25 mouse cellular contexts compared by ENCODE assay signal in genomic region chr4:128285009-128285408, GRCm38 (mm10). TPM values are rescaled to one million over a fixed set of nuclear protein-coding genes. Genes with fewer than 3 reads are reported as not detected.
DNase-seq lines count a peak whose midpoint lies in the region; ATAC-seq and TF ChIP-seq lines count a peak whose summit lies in the region.
"Had no signal": no experiment of that assay in that cellular context is flagged by ENCODE, and none has a peak within 500 bp of the region (broad histone marks: within the 10 kb centered on the region; RNA-seq: fewer than 3 reads in every experiment).

No protein-coding gene starts in this region.

- H3K4me1 ChIP-seq in hindbrain, embryonic 13.5 days (replicated peaks), result 0 out of 2 replicates have a peak, but pooled peaks cover 5% of the 10 kb centered on the region
- H3K4me1 ChIP-seq: embryonic facial prominence, embryonic 10.5 days; embryonic facial prominence, embryonic 12.5 days had no signal

- H3K27ac ChIP-seq in hindbrain, embryonic 13.5 days, result no peak overlapping the region
- H3K27ac ChIP-seq: embryonic facial prominence, embryonic 10.5 days; embryonic facial prominence, embryonic 12.5 days; forebrain, embryonic 13.5 days; forebrain, embryonic 15.5 days had no signal

- no peak for TF ChIP-seq CTCF in brain, embryonic 14.5 days (IDR thresholded peaks at IDR 0.05; ENCODE audit: borderline replicate concordance, extremely low read depth, insufficient read depth, insufficient read length)

- TF ChIP-seq POLR2A in brain, embryonic 14.5 days (IDR thresholded peaks at IDR 0.05; ENCODE audit: borderline replicate concordance, extremely low read depth, insufficient read depth, insufficient read length, poor library complexity, severe bottlenecking), result no peak

- no peaks in the 10 kb centered on the region for H3K9me3 ChIP-seq in hindbrain, embryonic 13.5 days
- H3K9me3 ChIP-seq: embryonic facial prominence, embryonic 12.5 days; forebrain, embryonic 13.5 days; forebrain, embryonic 15.5 days had no signal

- peak; percentile 12 for DNase-seq in lung, postnatal 10 days
- DNase-seq in lung, postnatal 25 days (ENCODE audit: low spot score), result no peak
- peak; percentile 17 for DNase-seq in right cerebral cortex, postnatal 25 days
- DNase-seq in right cerebral cortex, adult 2 months (ENCODE audit: low spot score in 2 of 2), result no peak
- peak; percentile 9 for DNase-seq in brain, embryonic 14.5 days (ENCODE audit: low read depth)
- no peak for DNase-seq in heart, adult 8-10 months (ENCODE audit: low spot score)
- DNase-seq: adrenal gland, adult 2 months; adrenal gland, postnatal 10 days; adrenal gland, postnatal 36 days; cerebellum, adult 11-12 months; cerebellum, adult 2 months; cerebellum, adult 9-10 months; cerebellum, postnatal 25 days; forebrain, postnatal 0 days had no signal

- no peak overlapping the region for H3K4me2 ChIP-seq in hindbrain, embryonic 13.5 days
- H3K4me2 ChIP-seq: embryonic facial prominence, embryonic 12.5 days; forebrain, embryonic 13.5 days; forebrain, embryonic 15.5 days had no signal

- no peak for ATAC-seq in hindbrain, embryonic 13.5 days (ENCODE audit: low FRiP score)
- ATAC-seq: forebrain, embryonic 13.5 days; forebrain, embryonic 15.5 days; forebrain, postnatal 0 days had no signal

- H3K9ac ChIP-seq in hindbrain, embryonic 13.5 days, result no peak overlapping the region
- H3K9ac ChIP-seq: embryonic facial prominence, embryonic 12.5 days; forebrain, embryonic 13.5 days; forebrain, embryonic 15.5 days; forebrain, postnatal 0 days had no signal

- H3K4me3 ChIP-seq in hindbrain, embryonic 13.5 days, result no peak overlapping the region
- H3K4me3 ChIP-seq: embryonic facial prominence, embryonic 10.5 days; embryonic facial prominence, embryonic 12.5 days; forebrain, embryonic 13.5 days; forebrain, embryonic 15.5 days had no signal

- no peaks in the 10 kb centered on the region for H3K36me3 ChIP-seq in hindbrain, embryonic 13.5 days
- H3K36me3 ChIP-seq: embryonic facial prominence, embryonic 10.5 days; embryonic facial prominence, embryonic 12.5 days; forebrain, embryonic 15.5 days had no signal

- H3K27me3 ChIP-seq in hindbrain, embryonic 13.5 days, result no peaks in the 10 kb centered on the region
- H3K27me3 ChIP-seq: embryonic facial prominence, embryonic 12.5 days; forebrain, embryonic 13.5 days; forebrain, embryonic 15.5 days had no signal

- WGBS in hindbrain, embryonic 13.5 days, result 82% methylated on average over 1 of the region's 1 CpGs

RNA-seq across cellular contexts. Expression of gene Hmgb4, which starts 24.3 kb away (rescaled TPM):
- polyA plus RNA-seq in brain, embryonic 14.5 days (2012; rRNA removed), result not detected in 2 replicates
- not detected in 2 replicates for polyA plus RNA-seq in hindbrain, embryonic 13.5 days (2015; fragmentation: Nextera tagmentation; extraction: Ambion mirVana)
- not detected for total RNA-seq in heart, adult 8-10 months (2022)
- total RNA-seq: adrenal gland, adult 2 months; adrenal gland, postnatal 10 days; adrenal gland, postnatal 36 days; ES-E14; forebrain, postnatal 0 days; MEL had no signal
- polyA plus RNA-seq: adrenal gland, adult 2 months; C2C12; cerebellum, adult 2 months; cortical plate, adult 2 months; embryonic facial prominence, embryonic 10.5 days; embryonic facial prominence, embryonic 12.5 days; embryonic facial prominence, embryonic 14.5 days; forebrain, embryonic 11.5 days; forebrain, embryonic 13.5 days; forebrain, embryonic 15.5 days; forebrain, postnatal 0 days had no signal

Comparison
In these comparisons a context has a peak if more than half of its experiments do, and no peak if none do; other contexts are left out.
1. DNase-seq: peak in lung, postnatal 10 days (single experiment), right cerebral cortex, postnatal 25 days (single experiment) and brain, embryonic 14.5 days (single experiment); none in lung, postnatal 25 days (single experiment), right cerebral cortex, adult 2 months (0 of 2) and heart, adult 8-10 months (single experiment).